Mouse (Mus musculus): ENCODE results near the gene Thpo. TPM values are rescaled to one million over a fixed set of nuclear protein-coding genes. Genes with fewer than 3 reads are reported as not detected.

Thpo gene
- polyA plus RNA-seq, 1 experiment, result 1.0 TPM

DNA sequence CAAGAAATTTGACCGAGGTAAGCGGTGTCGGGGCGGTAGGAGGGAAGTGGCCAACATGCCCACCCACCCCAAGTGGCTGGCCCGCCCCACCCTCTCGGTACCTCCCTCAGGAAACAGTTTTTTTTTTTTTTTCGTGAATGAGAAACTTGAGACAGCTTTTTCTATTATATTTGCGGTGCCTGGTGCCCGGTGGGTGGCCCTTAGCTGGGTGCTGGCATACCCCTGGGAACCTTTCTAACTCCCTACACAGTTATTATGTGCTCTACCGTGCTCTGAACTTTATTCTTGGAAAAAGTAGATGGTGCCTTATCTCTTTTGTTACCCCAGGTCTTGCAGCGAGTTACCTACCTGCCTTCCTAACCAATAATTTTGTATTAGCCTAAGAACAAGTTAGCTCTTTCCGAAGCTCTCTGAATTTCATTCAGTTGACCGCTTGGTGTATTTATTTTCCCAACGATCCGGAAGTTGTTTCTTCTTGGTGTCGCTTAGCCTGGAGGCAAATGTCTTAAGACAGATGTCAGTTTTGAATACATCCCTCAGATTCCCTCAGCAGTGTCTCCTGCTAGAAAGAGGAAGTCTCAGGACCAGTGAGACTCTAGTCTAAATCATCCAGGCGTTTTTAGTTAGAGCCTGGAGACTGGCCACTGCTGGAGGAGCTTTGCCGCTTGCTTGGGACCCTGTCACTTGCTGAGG is 16.2 kb downstream of the Thpo start:
- H3K36me3 ChIP-seq (ENCODE audit: control insufficient read depth, insufficient read depth, low read length), result no peaks in the 10 kb centered on the region; the same call in 1 of the 2 replicates
- peak overlapping the region; percentile 57; the same call in 1 of the 2 replicates for H3K27ac ChIP-seq (ENCODE audit: control insufficient read depth, insufficient read depth, low read length)
- peak overlapping the region; percentile 67 for H3K4me3 ChIP-seq (ENCODE audit: control insufficient read depth, insufficient read depth, low read length)
- H3K4me1 ChIP-seq (replicated peaks; ENCODE audit: control insufficient read depth, insufficient read depth, low read length), result peaks cover 17% of the 10 kb centered on the region
- no peak for DNase-seq
- WGBS, result 2% methylated on average over 18 of the region's 18 CpGs
- H3K27me3 ChIP-seq (ENCODE audit: control insufficient read depth, insufficient read depth, low read length), result no peaks in the 10 kb centered on the region
- no peak for TF ChIP-seq POLR2A (IDR thresholded peaks at IDR 0.05; ENCODE audit: control insufficient read depth, extremely low read depth, insufficient read depth, low read length, poor library complexity)
- TF ChIP-seq CTCF (IDR thresholded peaks at IDR 0.05; ENCODE audit: borderline replicate concordance, control insufficient read depth, extremely low read depth, insufficient read depth, low read length, poor library complexity), result no peak

DNA sequence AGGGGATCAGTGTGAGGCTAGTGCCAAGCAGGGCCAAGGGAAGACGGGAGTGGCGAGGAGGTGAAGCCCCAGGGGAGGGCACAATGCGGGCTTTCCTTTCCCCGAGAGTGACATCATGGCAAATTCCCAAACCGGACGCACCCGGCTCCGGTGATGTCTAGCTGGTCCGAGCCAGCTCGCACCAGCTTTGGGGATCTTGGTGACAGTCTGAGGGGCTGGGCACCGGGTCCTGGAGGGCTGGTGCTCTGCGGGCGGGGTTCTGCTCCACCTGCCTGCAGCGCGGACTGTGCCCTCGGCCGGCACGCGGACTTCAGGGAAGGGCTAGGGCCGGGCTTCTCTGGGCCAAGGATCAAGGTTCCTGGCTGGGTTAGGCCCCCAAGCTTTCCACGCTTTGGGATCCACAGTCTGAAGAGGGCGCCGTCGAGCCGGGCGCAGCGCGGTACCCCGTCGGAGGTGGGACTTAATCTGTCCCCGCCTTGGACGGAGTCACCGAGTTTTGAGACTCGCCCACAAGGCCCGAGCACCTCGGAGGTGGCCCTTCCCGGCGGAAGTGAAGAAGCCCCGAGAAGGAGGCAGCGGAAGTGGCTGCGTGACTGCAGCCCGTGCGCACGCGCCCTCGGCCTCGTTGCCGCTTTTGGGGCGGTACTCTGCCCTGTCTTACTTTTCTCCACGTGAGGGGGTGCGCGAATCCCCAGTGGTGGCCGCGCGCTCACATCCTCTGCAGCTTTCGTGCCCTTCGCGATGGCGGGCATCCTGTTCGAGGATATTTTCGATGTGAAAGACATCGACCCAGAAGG is 16.9 kb downstream of the Thpo start, which contains the start of the genes Polr2h and Clcn2:
Polr2h (plus strand) TSS at position 485 of the 797 bp plus-strand sequence.
Clcn2 (minus strand) TSS at position 566 of the 797 bp plus-strand sequence.
- peak; percentile 49; the same call in 1 of the 2 replicates for TF ChIP-seq CTCF (IDR thresholded peaks at IDR 0.05; ENCODE audit: borderline replicate concordance, control insufficient read depth, extremely low read depth, insufficient read depth, low read length, poor library complexity)
- peak; percentile 92 for TF ChIP-seq POLR2A (IDR thresholded peaks at IDR 0.05; ENCODE audit: control insufficient read depth, extremely low read depth, insufficient read depth, low read length, poor library complexity)
- Histone ChIP-seq H3K27ac (ENCODE audit: control insufficient read depth, insufficient read depth, low read length) (peak within 1 kb of the TSS; percentile 66), H3K4me3 (ENCODE audit: control insufficient read depth, insufficient read depth, low read length) (peak within 1 kb of the TSS; percentile 67), H3K27me3 (ENCODE audit: control insufficient read depth, insufficient read depth, low read length) (no peaks in the 10 kb centered on the region), H3K36me3 (ENCODE audit: control insufficient read depth, insufficient read depth, low read length) (no peaks in the 10 kb centered on the region; the same call in 1 of the 2 replicates), H3K4me1 (replicated peaks; ENCODE audit: control insufficient read depth, insufficient read depth, low read length) (peaks cover 17% of the 10 kb centered on the region)
- under 1% methylated on average over 62 of the region's 62 CpGs for WGBS
- peak; percentile 95 for DNase-seq

DNA sequence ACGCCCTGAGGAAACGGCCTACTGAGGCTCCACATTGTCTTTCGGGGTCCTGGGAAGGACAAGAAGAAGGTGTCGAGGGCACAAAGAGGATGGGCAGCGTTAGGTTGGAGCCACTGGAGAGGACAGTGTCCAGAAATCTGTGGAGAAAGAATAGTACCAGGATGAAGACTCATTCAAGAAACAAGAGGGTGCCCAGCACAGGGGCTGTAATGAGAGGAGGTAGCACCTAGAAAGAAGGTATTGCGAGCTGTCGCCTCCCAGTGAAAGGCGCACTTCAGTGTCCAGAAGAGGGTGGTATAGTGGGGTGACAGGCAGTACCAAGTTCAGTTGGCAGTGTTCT is 17.5 kb downstream of the Thpo start:
- no peak for DNase-seq
- Histone ChIP-seq H3K36me3 (ENCODE audit: control insufficient read depth, insufficient read depth, low read length) (no peaks in the 10 kb centered on the region; the same call in 1 of the 2 replicates), H3K4me1 (replicated peaks; ENCODE audit: control insufficient read depth, insufficient read depth, low read length) (peaks cover 17% of the 10 kb centered on the region), H3K27me3 (ENCODE audit: control insufficient read depth, insufficient read depth, low read length) (no peaks in the 10 kb centered on the region), H3K27ac (ENCODE audit: control insufficient read depth, insufficient read depth, low read length) (peak overlapping the region; percentile 66), H3K4me3 (ENCODE audit: control insufficient read depth, insufficient read depth, low read length) (peak overlapping the region; percentile 67)
- TF ChIP-seq CTCF (IDR thresholded peaks at IDR 0.05; ENCODE audit: borderline replicate concordance, control insufficient read depth, extremely low read depth, insufficient read depth, low read length, poor library complexity) (no peak), POLR2A (IDR thresholded peaks at IDR 0.05; ENCODE audit: control insufficient read depth, extremely low read depth, insufficient read depth, low read length, poor library complexity) (no peak)
- 4% methylated on average over 8 of the region's 8 CpGs for WGBS

DNA sequence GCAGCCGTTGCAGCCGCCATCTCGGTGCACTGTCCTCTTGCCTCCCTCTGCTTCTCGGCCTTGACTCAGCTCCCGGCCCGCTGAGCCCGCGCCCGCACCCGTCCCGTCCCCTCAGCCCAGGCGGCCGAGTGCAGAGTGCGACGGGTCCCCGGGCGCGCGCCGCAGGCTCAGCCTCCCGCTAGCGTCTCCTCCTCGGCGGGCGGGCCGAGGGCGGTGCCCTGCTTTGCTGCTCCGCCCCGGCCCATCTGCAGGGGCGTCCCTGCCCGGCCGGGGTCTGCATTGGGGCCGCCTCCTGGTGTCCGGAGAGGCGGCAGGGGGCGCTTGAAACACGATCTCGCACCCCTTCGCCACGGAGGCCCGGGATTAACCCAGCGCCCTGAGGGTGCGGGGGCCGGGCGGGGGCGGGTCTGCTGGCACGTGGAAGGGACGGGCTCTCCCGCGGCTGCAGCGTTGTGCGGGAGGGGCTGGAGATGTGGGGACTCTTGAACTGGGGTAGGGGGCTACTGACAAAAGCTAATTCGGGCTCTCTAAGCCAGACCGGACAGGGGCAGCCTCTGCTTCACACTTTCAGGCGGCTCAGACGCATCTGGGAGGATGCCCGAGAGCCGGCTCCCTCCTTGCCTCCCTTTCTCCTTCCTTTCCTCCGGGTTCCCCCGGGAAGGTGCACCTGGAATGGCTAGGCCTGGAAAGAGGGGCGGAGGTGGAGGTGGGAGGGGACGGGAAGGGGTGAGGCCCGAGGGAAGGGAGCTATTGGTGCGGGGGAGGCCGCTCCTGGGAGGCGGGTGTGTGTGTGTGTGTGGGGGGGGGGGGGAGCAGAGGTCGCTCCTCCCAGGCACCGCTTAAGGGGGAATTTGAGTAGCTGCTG is 18.1 kb downstream of the Thpo start:
- peak overlapping the region; percentile 66; the same call in 1 of the 2 replicates for H3K27ac ChIP-seq (ENCODE audit: control insufficient read depth, insufficient read depth, low read length)
- no peaks in the 10 kb centered on the region for H3K27me3 ChIP-seq (ENCODE audit: control insufficient read depth, insufficient read depth, low read length)
- under 1% methylated on average over 67 of the region's 68 CpGs for WGBS
- no peaks in the 10 kb centered on the region; the same call in 1 of the 2 replicates for H3K36me3 ChIP-seq (ENCODE audit: control insufficient read depth, insufficient read depth, low read length)
- peak; percentile 79 for DNase-seq
- TF ChIP-seq CTCF (IDR thresholded peaks at IDR 0.05; ENCODE audit: borderline replicate concordance, control insufficient read depth, extremely low read depth, insufficient read depth, low read length, poor library complexity) (peak; percentile 59; the same call in 1 of the 2 replicates), POLR2A (IDR thresholded peaks at IDR 0.05; ENCODE audit: control insufficient read depth, extremely low read depth, insufficient read depth, low read length, poor library complexity) (peak; percentile 80; the same call in 1 of the 2 replicates)
- peaks cover 17% of the 10 kb centered on the region for H3K4me1 ChIP-seq (replicated peaks; ENCODE audit: control insufficient read depth, insufficient read depth, low read length)
- peak overlapping the region; percentile 67 for H3K4me3 ChIP-seq (ENCODE audit: control insufficient read depth, insufficient read depth, low read length)

DNA sequence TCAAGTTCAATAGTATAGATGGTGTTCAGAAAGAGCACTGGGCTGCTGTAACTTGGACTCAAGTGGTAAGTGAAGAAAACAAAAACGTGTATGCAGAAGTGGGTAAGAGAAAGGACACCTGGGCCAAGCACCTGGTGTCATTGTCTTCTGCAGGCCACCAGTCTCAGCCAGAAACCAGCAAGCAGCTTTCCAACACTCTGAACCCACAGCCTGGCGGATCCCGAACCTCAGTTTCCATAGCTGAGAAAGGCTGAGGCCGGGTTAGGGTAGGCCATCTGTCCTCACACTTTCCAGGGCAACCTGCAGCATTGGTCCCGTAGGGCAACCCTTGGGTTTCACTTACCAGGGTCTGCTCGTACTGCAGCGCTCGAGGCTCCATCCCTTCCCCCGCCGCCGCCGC is 18.7 kb downstream of the Thpo start:
- TF ChIP-seq POLR2A (IDR thresholded peaks at IDR 0.05; ENCODE audit: control insufficient read depth, extremely low read depth, insufficient read depth, low read length, poor library complexity), result no peak
- no peak for TF ChIP-seq CTCF (IDR thresholded peaks at IDR 0.05; ENCODE audit: borderline replicate concordance, control insufficient read depth, extremely low read depth, insufficient read depth, low read length, poor library complexity)
- no peaks in the 10 kb centered on the region for H3K27me3 ChIP-seq (ENCODE audit: control insufficient read depth, insufficient read depth, low read length)
- peaks cover 17% of the 10 kb centered on the region for H3K4me1 ChIP-seq (replicated peaks; ENCODE audit: control insufficient read depth, insufficient read depth, low read length)
- no peak for DNase-seq
- H3K36me3 ChIP-seq (ENCODE audit: control insufficient read depth, insufficient read depth, low read length), result no peaks in the 10 kb centered on the region
- H3K27ac ChIP-seq (ENCODE audit: control insufficient read depth, insufficient read depth, low read length), result no peak overlapping the region
- H3K4me3 ChIP-seq (ENCODE audit: control insufficient read depth, insufficient read depth, low read length), result peak overlapping the region; percentile 67
- 4% methylated on average over 12 of the region's 12 CpGs for WGBS

All from thymus, adult 2 months (tissue).